Mouse (Mus musculus) heart, embryonic 12.5 days (tissue): Measurements from ENCODE around the gene Cxcl16. TPM values are rescaled to one million over a fixed set of nuclear protein-coding genes. Genes with fewer than 3 reads are reported as not detected.
"Not testable (repeated sequence)": the region's sequence is repeated elsewhere in the genome, so short reads cannot be mapped to it uniquely, and the experiment has no call there.

Source experiments
- ATAC-seq: fragments of 200-750 bp; cut with Nextera tagmentation; 2 replicates; pipeline ENCODE4 v1.8.0; 2017; ENCODE audit warnings: moderate TSS enrichment, moderate library complexity; ENCODE audit not compliant: insufficient number of reproducible peaks, low FRiP score
- H3K27ac ChIP-seq: fragments of 300-500 bp; sonication (generic); 2 replicates; pipeline ENCODE4 v1.5.1; 2016; ENCODE audit warnings: mild to moderate bottlenecking, moderate library complexity; ENCODE audit not compliant: poor library complexity, severe bottlenecking
- H3K27me3 ChIP-seq: fragments of 300-500 bp; sonication (generic); replicated peaks from 2 replicates; pipeline ENCODE4 v1.6.1; 2016; ENCODE audit warnings: mild to moderate bottlenecking, moderate library complexity
- H3K36me3 ChIP-seq: fragments of 300-500 bp; sonication (generic); 2 replicates; pipeline ENCODE4 v1.6.1; 2016; ENCODE audit warnings: mild to moderate bottlenecking, moderate library complexity
- H3K4me1 ChIP-seq: fragments of 300-500 bp; sonication (generic); replicated peaks from 2 replicates; pipeline ENCODE4 v1.6.1; 2016; ENCODE audit warnings: mild to moderate bottlenecking
- H3K4me2 ChIP-seq: fragments of 300-500 bp; sonication (generic); 2 replicates; pipeline ENCODE4 v1.6.1; 2016; ENCODE audit warnings: mild to moderate bottlenecking, moderate library complexity
- H3K4me3 ChIP-seq: fragments of 300-500 bp; sonication (generic); 2 replicates; pipeline ENCODE4 v1.5.1; 2016; ENCODE audit warnings: mild to moderate bottlenecking
- H3K9ac ChIP-seq: fragments of 300-500 bp; sonication (generic); 2 replicates; pipeline ENCODE4 v1.6.1; 2016; ENCODE audit warnings: mild to moderate bottlenecking, moderate library complexity
- H3K9me3 ChIP-seq: fragments of 300-500 bp; sonication (generic); replicated peaks from 2 replicates; pipeline ENCODE4 v1.6.1; 2016; ENCODE audit warnings: mild to moderate bottlenecking, moderate library complexity
- WGBS: fragments of 180-500 bp; shearing (Covaris S2); methylation state at CpG from one replicate; pipeline ENCODE4 v1.1.7; 2016; 5-methylcytosine and 5-hydroxymethylcytosine counted together
- polyA plus RNA-seq: library from polyadenylated mRNA; unstranded; fragments of >200 nt; fragmentation: Nextera tagmentation; extraction: Ambion mirVana; gene quantifications from 2 replicates; pipeline ENCODE4 v1.2.1, GENCODE M21; 2016

The Cxcl16 gene
- polyA plus RNA-seq, 1 experiment from 2014 or later, result 6.1 TPM

DNA sequence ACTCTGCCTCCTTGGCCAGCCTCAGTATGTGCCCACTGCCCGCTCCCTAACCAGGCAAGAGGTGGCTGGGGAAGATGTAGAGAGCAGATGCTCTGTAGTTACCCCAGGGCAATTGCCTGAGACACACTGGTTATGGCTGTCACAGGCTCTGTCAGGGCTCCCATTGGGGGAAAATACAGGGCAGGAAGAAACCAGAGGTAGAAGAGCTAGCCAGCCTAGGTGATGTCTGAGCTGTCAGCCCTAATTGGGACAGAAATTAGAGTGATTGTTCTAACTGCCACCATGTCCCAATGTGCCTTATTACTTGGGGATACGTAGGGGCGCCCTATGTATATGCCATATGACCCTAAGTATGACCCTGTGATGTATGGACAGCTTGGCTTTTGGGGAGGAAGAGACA, 25.8 kb downstream of the Cxcl16 start:
- H3K4me3 ChIP-seq, result no peak overlapping the region
- peaks cover 28% of the 10 kb centered on the region for H3K36me3 ChIP-seq
- H3K4me2 ChIP-seq, result peak overlapping the region; percentile 84; the same call in 1 of the 2 replicates
- no peaks in the 10 kb centered on the region for H3K9me3 ChIP-seq
- no peak overlapping the region for H3K9ac ChIP-seq
- ATAC-seq, result no peak
- no peak overlapping the region for H3K27ac ChIP-seq
- no peaks in the 10 kb centered on the region for H3K27me3 ChIP-seq
- WGBS, result 91% methylated on average over 3 of the region's 3 CpGs
- peaks cover 12% of the 10 kb centered on the region for H3K4me1 ChIP-seq

DNA sequence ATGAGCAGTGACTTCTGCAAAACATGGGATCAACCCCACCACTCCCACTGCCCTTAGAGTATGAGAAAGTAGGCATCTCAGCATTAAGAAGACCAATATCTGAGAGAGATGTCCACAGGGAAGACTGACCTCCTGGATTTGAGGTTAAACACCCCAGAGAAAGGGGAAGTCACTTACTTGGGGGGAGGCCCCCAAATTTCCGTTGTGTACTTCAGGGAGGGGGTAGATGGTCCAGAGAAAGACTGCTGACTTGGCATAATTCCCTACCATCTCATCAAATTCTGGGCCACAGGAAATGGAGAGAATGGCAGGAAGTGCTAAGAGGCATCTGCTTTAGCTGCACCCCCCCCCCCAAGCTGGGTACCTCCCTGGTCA, 26.2 kb downstream of the Cxcl16 start:
- H3K27me3 ChIP-seq, result no peaks in the 10 kb centered on the region
- no peak overlapping the region for H3K27ac ChIP-seq
- H3K4me1 ChIP-seq, result peaks cover 12% of the 10 kb centered on the region
- peak overlapping the region; percentile 84 for H3K4me2 ChIP-seq
- H3K9ac ChIP-seq, result no peak overlapping the region
- H3K9me3 ChIP-seq, result no peaks in the 10 kb centered on the region
- peaks cover 24% of the 10 kb centered on the region for H3K36me3 ChIP-seq
- 56% methylated on average over 1 of the region's 1 CpGs for WGBS
- peak overlapping the region; percentile 66 for H3K4me3 ChIP-seq
- no peak for ATAC-seq

DNA sequence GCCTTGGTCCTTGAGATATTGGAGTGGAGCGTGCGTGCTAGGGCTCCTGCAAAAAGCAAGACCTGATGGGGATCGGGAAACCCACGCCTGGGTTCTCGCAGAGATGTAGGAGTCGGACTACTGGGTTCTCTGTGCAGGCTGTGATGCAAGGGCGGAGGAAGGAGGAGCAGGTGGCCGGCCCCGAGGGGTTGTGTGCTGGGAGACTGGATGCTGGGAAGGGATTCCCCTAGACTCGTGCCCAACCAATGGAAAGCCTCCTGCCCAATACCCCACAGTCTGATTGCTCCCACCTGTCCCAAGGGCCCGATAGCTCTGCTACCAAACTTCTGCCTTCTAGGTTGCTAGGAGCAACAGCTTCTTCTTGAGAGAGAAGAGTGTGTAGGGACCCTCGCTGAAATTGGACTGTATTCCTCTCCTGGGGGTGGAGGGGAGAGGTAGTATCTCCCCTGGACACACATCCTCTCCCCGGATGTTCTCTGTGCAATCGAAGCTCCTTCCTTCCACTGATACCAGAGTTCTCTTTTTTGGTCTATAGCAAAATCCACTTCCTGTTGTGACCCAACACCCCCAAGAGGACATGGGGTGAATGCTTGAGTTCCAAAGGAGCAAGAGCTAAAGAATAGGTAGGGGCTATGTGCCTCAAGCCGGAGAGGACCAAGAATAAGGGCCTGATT, 26.8 kb downstream of the Cxcl16 start:
- no peaks in the 10 kb centered on the region for H3K9me3 ChIP-seq
- H3K27me3 ChIP-seq, result no peaks in the 10 kb centered on the region
- H3K4me3 ChIP-seq, result peak overlapping the region; percentile 66
- H3K27ac ChIP-seq, result peak overlapping the region; percentile 45; the same call in 1 of the 2 replicates
- peaks cover 19% of the 10 kb centered on the region for H3K36me3 ChIP-seq
- H3K4me1 ChIP-seq, result peaks cover 12% of the 10 kb centered on the region
- H3K9ac ChIP-seq, result peak overlapping the region; percentile 79
- WGBS, result 6% methylated on average over 15 of the region's 15 CpGs
- H3K4me2 ChIP-seq, result peak overlapping the region; percentile 84
- 0 out of 2 replicates have a peak, but pooled peaks have one; percentile 6 for ATAC-seq

DNA sequence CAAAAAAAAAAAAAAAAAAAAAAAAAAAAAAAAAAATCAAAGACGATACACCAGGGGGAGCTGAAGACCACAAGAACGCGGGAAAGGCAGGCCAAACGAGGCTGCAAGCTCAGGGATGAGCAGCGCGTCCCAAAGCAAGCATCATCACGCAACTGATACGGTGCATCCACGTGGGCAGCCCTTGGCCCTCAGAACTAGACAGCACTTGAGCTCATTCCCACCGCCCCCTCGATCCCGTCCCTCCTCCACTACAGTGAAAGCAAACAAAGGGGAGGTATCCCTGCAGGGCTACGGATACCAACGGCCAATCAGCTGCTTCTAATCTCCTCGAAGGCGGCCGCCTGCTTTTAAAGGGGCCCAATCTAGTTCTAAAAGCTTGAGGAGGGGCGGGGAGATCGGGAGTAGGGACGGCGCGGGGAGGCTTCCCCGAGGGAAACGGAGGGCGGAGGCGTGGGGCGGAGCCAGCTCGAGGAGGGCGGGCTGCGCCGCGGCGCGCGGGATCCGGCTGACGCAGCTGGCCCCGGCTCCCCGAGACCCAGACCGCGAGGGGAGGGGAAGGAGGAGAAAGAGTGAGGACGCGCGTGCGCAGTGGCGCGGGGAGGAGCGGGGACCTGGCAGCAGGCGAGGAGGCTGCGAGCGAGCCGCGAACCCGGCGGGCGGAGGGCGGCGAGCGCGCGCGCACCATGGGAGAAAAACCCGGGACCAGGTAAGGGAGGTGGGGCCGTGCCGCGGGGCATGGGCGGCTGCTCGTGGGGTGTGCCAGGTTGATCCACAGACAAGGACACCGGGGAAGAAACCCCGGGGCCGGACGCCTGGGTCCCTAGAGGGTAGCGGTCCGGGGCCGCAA, 27.5 kb downstream of the Cxcl16 start, which contains the start of gene Arrb2:
TSS of gene Arrb2 (plus strand) at position 588 of the 847 bp plus-strand sequence.
- H3K4me2 ChIP-seq, result peak within 1 kb of the TSS; percentile 84
- ATAC-seq, result peak; percentile 96
- WGBS, result under 1% methylated on average over 75 of the region's 75 CpGs

DNA sequence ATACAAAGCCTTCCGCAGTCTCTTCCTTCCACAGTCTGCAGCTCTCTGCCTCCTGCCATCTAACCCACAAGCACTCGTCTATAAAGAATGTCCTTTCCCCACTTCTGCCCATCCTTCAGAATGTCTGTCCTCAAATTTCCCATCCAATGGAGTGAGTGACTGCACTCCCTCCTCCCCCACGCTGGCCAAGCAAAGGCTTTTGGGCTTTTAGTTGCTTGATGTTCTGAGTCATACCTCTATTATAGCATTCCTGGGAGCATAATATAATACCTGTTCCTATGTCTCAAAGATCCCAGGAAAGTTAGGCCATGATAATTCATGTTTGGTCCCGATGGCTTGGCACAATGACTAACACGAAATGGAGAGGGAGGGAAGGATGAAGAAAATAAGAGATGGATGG, 28.2 kb downstream of the Cxcl16 start:
- Histone ChIP-seq H3K9me3 (no peaks in the 10 kb centered on the region), H3K27me3 (no peaks in the 10 kb centered on the region), H3K4me2 (peak overlapping the region; percentile 84), H3K9ac (no peak overlapping the region), H3K36me3 (peaks cover 7% of the 10 kb centered on the region), H3K27ac (no peak overlapping the region), H3K4me1 (peaks cover 12% of the 10 kb centered on the region), H3K4me3 (no peak overlapping the region)
- ATAC-seq, result no peak
- WGBS, result 33% methylated on average over 5 of the region's 5 CpGs

More for the DNA sequence above, 27.5 kb downstream of the Cxcl16 start, which contains the start of gene Arrb2:
- Histone ChIP-seq H3K36me3 (peaks cover 14% of the 10 kb centered on the region), H3K9ac (peak within 1 kb of the TSS; percentile 79), H3K27me3 (no peaks in the 10 kb centered on the region), H3K4me1 (peaks cover 12% of the 10 kb centered on the region), H3K4me3 (peak within 1 kb of the TSS; percentile 66), H3K9me3 (no peaks in the 10 kb centered on the region), H3K27ac (peak within 1 kb of the TSS; percentile 45)

DNA sequence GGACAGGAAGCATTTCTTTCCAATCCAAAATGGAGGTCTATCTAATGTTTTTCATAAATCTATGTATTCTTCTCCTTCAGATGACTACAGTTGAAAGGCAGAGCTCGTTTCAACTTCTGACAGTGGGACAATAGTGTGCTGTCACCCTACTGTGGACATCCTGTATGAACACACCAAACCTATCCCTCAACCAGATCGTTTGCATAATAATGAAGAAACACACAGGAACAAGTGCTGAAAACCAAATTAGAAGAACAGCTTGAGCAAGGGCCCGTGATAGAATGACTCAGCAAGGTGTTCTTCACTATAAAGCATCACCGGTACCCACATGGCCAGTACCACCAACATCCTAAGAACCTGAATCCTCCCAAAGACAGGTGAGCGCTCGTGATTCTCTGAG, 33.2 kb downstream of the Cxcl16 start:
- not testable (repeated sequence) for H3K4me1 ChIP-seq, H3K36me3 ChIP-seq, H3K4me3 ChIP-seq, ATAC-seq, H3K4me2 ChIP-seq, H3K27me3 ChIP-seq, H3K9me3 ChIP-seq, H3K9ac ChIP-seq, H3K27ac ChIP-seq
- whole genome bisulfite sequencing, result 74% methylated on average over 6 of the region's 6 CpGs

DNA sequence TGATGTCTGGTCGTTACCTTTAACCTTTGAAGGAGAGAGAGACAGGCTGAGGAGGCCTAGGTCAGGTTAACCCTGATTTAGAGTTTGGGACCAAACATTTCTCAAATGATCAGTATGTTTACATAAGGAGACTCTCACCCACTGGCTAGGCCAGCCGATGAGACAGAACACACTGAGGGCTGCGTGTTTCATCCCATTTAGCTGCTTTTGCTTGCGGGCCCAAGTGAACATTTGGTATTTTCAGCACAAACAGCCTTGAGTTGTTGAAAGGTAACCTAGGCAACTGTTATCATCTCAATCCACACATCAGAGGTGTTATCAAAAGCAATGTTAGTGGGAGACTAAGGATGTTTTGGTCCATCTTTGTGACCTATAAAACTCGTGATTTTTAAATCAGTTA, 40.3 kb downstream of the Cxcl16 start:
- Histone ChIP-seq H3K4me2 (no peak overlapping the region), H3K27ac (no peak overlapping the region), H3K36me3 (no peaks in the 10 kb centered on the region), H3K9ac (no peak overlapping the region), H3K4me3 (no peak overlapping the region), H3K27me3 (no peaks in the 10 kb centered on the region), H3K4me1 (no peaks in the 10 kb centered on the region), H3K9me3 (no peaks in the 10 kb centered on the region)
- 47% methylated on average over 5 of the region's 5 CpGs for WGBS
- ATAC-seq, result no peak

DNA sequence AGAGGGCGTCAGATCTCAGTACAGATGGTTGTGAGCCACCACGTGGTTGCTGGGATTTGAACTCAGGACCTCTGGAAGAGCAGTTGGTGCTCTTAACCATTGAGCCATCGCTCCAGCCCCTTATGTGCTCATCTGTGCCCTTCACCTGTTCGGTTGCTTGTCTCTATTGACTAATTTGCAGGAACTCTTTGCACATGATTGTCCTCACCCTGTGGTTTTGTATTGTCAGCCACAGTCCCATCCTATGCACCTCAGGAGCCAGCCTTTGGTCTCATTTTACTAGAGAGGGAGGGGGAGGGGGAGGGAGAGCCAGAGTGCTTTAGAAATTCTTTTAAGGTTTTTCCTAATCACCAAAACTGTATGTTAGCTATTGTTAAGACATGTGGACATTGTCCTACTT, 41.6 kb downstream of the Cxcl16 start:
- Histone ChIP-seq H3K4me3 (no peak overlapping the region), H3K27ac (no peak overlapping the region), H3K4me2 (no peak overlapping the region), H3K9me3 (no peaks in the 10 kb centered on the region), H3K36me3 (no peaks in the 10 kb centered on the region), H3K9ac (no peak overlapping the region), H3K27me3 (no peaks in the 10 kb centered on the region), H3K4me1 (no peaks in the 10 kb centered on the region)
- 63% methylated on average over 4 of the region's 4 CpGs for WGBS
- ATAC-seq, result no peak

DNA sequence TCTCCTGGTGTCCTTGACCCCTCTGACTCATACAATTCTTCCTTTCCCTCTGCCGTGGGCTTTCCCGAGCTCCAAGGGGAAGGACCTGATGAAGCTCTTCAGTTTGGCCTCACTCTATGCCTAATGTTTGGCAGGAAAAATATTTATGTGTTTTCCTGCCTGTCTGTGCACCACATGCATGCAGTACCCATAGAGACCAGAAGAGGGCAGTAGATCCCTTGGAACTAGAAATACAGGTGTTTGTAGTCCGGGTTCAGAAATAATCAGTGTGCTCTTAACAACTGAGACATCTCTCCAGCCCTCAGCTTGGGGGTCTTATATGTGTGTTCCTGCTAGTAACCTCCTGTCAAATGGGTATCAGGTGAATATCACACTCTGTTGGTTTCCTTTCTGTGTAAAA, 45.8 kb downstream of the Cxcl16 start:
- Histone ChIP-seq H3K9me3 (no peaks in the 10 kb centered on the region), H3K9ac (no peak overlapping the region), H3K4me1 (peaks cover 9% of the 10 kb centered on the region), H3K36me3 (no peaks in the 10 kb centered on the region), H3K4me2 (no peak overlapping the region), H3K27me3 (0 out of 2 replicates have a peak, but pooled peaks cover 2% of the 10 kb centered on the region), H3K4me3 (no peak overlapping the region), H3K27ac (no peak overlapping the region)
- ATAC-seq, result no peak
- WGBS, result 9% methylated on average over 3 of the region's 3 CpGs

DNA sequence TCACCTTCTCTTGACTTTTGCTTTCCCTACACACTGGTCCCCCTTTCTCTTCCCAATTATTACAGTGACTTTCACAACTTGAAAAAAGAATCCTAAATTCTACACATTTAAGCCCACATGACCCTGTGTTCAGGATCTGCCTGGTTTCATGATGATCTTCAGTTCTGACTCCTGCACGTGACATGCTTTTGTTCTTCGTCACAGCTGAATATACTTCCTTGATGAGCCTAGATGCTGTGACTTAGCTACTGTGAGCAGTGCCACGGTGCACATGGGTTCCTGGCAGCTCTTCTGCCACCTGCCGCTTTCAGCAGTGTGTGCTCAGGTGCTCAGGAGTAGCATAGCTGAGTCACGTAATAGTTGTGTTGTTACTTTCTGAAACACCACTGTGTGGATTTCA, 47.2 kb downstream of the Cxcl16 start:
- Histone ChIP-seq H3K4me3 (no peak overlapping the region), H3K9ac (no peak overlapping the region; the same call in 1 of the 2 replicates), H3K9me3 (no peaks in the 10 kb centered on the region), H3K4me1 (peaks cover 20% of the 10 kb centered on the region), H3K27ac (no peak overlapping the region), H3K36me3 (no peaks in the 10 kb centered on the region), H3K27me3 (0 out of 2 replicates have a peak, but pooled peaks cover 2% of the 10 kb centered on the region), H3K4me2 (no peak overlapping the region)
- WGBS, result 74% methylated on average over 5 of the region's 5 CpGs
- no peak for ATAC-seq

DNA sequence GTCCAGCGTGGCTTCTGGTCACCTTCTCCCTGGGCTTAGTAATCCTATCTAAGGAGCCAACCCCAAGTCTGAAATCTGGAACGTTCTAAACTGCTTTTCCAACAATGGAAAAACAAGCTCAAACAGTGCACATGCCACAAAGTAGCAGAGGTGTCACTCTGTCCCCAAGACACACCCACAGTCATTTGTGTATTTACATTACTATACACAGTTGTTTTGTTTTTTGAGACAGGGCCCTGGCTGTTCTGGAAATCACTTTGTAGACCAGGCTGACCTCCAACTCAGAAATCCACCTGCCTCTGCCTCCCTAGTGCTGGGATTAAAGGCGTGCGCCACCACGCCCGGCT, 49.5 kb downstream of the Cxcl16 start:
- peak overlapping the region; percentile 95 for H3K4me2 ChIP-seq
- no peaks in the 10 kb centered on the region for H3K9me3 ChIP-seq
- H3K4me1 ChIP-seq, result peaks cover 20% of the 10 kb centered on the region
- H3K4me3 ChIP-seq, result peak overlapping the region; percentile 92
- peak overlapping the region; percentile 97; the same call in 1 of the 2 replicates for H3K9ac ChIP-seq
- H3K36me3 ChIP-seq, result peaks cover 5% of the 10 kb centered on the region
- 61% methylated on average over 6 of the region's 6 CpGs for WGBS
- H3K27ac ChIP-seq, result peak overlapping the region; percentile 55
- H3K27me3 ChIP-seq, result 0 out of 2 replicates have a peak, but pooled peaks cover 2% of the 10 kb centered on the region
- ATAC-seq, result no peak
